Mouse (Mus musculus): ENCODE results near the gene Kif3b.
"Not testable (repeated sequence)": the region's sequence is repeated elsewhere in the genome, so short reads cannot be mapped to it uniquely, and the experiment has no call there.

Kif3b gene

DNA sequence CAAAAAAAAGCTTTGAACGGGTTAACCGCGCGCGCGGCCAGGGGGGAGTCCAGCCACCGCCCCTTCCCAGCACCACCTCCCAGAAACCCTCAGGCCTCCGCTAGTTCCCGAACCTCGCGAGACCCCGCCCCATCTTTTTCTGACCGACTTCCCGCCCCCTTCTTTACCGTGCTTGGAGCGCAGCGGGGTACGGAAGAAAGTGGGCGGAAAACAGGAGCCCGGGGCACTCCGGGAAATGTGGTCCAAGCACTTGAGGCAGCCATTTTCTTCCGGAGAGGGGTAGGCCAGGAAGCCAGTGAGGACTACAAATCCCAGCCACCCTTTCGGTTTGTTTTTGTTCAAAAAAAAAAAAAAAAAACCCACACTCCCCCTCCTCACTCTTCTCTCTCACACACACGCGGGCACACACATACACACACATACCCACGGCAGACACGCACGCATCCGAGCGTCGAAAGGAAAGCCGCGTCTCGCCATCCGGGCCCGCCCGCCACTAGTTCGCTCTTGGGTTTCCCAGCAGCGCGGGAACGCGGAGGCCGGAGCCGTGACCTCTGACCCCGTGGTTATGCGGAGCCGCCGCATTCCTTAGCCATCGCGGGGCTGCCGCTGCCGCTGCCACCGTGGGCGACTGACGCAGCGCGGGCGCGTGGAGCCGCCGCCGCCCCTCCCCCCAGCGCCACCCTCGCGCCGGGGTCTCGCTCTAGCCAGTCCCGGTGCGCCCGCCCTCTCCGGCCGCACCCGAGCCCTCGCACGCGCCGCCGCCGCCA lies 54.4 kb downstream of the Kif3b start, which contains the start of gene Asxl1:
TSS of gene Asxl1 (plus strand) at position 376 of the 767 bp plus-strand sequence.
- peak; percentile 92 for DNase-seq (ENCODE audit: low spot score)

DNA sequence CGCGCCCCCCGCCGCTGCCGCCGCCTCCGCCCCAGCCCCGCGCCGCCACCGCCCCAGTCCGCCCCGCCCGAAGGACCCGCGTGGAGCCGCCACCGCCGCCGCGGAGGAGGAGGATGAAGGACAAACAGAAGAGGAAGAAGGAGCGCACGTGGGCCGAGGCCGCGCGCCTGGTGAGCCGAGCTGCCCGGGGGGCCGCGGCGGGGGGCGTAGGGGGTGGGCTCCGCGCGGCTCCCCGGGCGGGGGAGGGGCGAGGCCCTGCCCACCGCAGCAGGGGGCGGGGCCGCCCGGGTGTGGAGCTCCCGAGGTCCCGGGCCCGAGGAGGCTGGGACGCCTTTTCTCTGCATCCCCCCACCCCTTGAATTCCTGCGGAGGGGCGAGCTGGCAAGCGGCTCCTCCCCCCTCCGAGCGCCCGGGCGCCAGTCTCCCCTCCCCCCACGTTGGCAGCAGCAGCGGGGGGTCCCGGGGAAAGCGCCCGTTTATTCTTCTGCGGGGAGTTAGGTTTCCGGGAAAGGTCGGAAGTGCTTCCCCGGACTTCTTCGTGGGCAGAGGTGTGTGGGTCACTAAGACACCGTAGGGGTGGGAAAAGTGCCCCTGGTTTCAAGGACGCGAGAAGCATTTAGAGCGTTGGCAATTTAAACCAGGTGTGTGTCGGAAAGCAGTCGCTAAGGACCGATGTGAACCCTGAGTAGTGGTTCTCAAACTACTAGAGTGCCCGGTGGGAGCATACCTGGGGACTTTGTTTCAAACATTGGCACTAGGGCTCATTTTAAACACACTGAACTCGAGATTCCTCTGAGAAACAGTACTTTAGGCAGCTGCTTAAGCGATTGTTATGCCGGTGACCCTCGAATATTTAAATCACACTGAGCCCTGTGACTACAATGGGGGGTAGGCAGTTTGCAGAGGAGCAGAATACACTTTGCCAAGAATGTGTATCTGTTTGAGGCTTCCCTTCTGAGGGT lies 55.3 kb downstream of the Kif3b start:
- DNase-seq (ENCODE audit: low spot score): peak; percentile 48

DNA sequence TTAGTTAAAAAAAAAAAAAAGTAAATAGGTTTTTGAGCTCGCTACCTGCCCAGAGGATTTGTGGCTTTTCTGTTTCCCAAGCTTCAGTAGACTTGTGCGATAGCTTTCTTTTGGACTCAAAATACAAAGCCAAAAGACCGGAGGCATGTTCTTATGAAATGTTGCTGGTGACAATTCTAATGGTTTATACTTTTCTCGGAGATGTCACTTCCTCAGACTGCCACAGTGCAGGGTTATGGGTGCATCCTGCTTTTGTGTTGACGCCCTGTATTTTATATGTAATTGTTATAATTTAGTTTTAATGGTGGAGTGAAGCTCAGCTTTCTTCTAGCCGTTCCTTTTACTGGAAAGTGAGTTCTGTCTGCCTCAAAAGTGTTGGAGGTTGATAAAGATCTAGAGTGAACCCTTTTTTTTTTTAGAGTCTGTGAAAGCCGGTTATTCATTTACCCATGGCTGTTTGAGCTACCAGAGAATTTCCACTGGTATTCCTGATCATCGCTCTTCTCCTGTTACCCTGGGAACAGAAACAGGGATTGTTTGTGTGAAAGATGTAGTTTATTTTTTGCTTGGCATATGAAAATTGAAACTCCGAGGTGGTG lies 56.1 kb downstream of the Kif3b start:
- peak; percentile 53 for DNase-seq (ENCODE audit: low spot score)

DNA sequence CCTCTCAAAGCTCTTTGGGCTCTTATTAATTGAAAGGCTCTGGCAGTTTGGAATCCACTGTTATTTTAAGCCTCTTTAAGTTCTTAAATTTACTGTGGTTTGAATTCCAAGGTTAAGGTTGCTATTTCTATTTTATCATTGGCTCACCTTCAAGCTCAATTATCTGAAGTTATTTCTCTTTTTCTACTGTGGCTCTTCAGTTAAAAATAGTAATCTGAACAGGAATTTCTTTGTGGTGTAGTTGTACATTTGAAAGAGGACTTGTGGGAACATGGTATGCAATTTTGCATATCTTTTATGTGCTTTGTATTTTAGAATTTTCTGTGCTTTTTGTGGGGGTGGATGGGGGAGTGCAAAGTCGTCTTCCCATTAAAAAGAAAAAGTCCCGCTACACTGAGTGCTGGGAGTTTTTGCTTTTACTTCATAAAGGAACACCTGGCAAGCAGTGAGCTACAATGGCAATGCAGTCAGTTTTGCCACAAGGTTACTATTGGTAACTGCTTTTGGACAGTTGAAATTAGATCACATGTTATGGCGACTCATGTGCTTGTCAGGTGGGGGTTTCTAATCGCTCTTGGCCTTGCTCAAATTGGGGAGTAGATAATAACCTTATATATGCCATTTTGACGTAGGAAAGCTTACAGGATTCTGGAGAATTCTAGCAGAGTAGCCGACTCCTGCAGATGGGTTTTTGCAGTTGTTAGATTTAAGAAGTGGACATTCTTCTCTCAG lies 57.1 kb downstream of the Kif3b start:
- peak; percentile 36 for DNase-seq (ENCODE audit: low spot score)

DNA sequence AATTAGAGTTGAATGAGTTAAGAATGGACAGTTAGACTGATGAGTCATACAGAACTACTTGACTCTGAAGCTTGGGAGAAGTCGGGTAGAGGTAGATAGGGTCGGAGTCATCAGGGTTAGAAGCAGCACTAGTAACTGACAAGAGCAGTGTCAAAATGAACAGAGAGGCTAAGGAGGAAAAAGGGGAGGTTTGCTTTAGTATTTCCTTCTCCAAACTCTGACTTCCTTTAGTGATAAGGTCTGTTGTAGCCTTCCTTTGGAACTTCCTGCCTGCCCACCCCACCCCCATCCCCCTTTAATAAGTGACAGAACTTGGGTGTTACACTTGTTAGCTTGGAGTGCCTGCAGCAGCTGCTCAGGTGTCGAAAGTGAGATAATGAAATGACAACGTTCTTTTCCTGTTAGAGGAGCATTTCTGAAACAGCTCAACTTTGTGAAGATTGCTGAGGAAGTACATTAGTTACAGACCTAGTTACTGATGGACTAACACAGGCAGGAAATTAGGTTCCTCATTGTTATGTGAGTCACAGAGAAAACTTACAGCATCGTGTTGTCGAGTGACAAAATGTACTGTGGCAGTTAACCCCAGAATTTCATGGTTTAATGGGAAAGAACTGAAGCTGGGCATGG lies 59.5 kb downstream of the Kif3b start:
- peak; percentile 60 for DNase-seq (ENCODE audit: low spot score)

DNA sequence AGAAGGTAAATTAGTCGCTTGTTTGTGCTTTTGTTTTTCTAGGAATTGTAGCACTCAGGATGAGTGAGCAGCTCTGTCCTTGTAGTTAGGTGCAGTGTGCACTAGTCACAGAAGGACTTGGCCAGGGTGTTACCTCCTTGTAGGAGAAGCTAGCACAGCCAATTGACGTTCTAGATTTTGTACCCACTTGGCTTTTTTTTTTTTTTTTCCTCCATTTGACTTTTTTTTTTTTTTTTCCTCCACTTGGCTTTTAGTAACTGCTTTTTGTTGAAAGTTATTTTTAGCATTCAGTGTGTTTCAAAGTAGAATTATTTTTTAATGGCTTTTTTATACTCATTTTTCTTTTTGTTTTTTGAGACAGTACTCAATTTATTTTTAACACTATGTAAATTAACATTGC lies 63.4 kb downstream of the Kif3b start:
- no peak for DNase-seq (ENCODE audit: low spot score)

DNA sequence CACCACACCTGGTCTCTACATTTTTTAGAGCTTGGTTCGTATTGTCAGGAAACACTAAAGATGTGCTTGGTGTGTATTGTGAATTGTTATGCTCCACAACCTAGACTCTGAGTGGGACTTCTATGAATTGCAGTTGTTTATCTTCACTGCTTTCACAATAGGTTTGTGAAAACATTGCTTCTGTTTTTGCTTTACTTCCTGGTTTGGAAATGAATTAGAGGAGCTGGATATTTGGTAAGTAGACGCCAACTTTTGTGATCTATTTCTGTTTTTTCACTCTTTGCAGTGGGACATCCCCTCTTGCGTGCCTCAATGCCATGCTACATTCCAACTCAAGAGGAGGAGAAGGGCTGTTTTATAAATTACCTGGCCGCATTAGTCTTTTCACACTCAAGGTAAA lies 65.6 kb downstream of the Kif3b start:
- DNase-seq (ENCODE audit: low spot score): no peak

DNA sequence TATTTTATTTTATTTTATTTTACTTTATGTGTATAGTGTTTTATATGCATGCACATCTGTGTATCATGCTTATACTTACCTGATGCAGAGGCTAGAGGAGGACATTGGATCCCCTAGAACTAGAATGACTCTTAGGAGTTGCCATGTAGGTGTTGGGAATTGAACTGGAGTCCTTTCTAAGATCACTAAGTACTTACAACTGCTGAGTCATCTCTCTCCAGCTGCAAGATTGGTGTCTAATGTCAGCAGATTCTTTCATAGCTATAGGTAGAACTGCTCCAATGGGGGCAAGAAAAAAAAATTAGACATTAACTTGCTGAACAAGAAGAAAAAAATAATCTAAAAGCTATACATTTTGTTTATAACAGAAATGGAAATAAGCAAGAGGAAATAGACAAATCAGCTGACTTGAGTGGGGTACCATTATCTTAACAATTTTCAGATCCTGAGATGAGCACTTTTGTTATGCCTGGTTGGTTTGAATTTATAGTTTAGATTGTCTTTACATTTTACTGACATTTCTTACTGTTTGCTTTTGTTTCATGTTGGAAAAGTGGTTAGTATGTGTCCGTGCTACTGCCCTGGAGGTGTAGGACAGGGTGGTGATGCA lies 70.0 kb downstream of the Kif3b start:
- no peak for DNase-seq (ENCODE audit: low spot score)

DNA sequence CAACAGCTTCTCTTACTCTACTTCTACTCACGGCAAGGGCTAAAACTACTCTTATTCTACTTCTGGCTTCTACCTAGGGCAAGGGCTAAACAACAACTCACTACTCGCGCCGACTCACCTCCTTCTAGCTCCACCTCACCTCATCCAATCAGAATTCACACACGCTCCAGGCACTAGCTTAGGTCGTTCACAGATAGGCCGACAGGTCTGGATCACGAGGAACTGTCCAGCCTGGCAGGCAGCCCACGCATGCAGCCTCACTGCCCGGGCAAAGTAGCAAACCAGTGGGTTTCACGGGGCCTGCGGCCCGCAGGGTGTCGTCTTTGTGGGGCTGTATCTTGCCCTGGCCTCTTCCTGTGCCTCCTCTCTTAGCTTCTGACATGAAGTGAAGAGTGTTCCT lies 73.3 kb downstream of the Kif3b start:
- DNase-seq (ENCODE audit: low spot score): not testable (repeated sequence)

DNA sequence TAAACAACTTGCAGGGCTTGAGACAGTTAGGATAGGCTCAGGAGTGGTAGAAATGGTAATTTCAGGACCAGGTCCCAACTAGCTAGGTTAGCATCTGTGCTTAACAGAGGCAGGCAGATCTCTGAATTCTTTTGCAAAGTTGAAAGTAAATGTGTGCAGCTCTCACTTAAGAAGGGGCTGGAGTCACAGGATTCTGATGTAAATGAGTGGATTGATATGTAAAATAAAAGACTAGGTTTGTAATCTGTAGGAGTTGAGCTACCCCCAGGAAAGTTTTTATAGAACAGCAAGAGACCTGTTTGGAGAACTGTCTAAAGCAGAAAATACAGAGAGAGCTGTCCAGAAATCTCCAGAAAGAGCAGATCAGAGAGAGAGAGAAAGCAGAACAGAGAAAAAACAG lies 79.7 kb downstream of the Kif3b start:
- no peak for DNase-seq (ENCODE audit: low spot score)

DNA sequence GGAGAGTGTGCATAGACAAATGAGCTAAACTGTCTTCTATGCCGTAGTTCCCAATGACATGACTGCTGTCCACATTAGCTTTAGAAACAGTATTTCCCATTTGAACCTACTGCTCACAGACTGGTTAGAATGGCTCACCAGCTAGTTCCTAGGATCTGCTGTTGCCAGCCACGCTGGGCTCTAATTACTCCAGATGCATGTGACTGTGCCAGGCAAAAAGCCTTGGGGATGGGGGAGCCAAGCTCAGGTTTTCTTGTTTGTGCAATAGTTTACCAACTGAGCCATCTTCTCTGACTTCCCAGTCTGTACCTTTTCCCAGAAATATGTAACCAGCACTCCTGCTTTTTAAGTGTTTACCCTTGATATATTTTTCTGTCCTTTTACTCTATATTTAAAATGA lies 84.2 kb downstream of the Kif3b start:
- DNase-seq (ENCODE audit: low spot score): no peak

DNA sequence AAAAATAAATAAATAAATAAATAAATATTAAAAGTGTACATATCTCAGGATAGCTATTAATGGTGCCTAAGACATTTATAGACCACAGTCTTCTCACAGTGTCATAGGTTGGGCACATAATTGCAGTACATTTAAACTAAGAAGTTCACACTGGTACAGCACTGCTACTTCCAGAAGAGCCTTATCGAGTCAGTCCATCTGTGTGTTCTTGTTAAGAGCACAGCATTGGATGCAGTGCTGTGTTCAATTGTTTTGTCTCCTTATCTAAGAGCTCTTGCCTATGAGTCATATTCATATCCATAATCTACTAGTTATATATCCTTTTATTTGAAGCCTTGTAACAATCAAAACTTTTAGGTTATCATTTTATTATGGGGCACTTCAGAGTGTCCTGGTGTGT lies 89.3 kb downstream of the Kif3b start:
- peak; percentile 23 for DNase-seq (ENCODE audit: low spot score)
